Mouse (Mus musculus) testis, postnatal 10 days (tissue): ENCODE measurements around the gene Blcap.

Source experiments
- DNase-seq: peaks from one replicate; pipeline ENCODE4 v3.0.0; 2021; ENCODE audit warnings: low spot score

Gene Blcap

DNA sequence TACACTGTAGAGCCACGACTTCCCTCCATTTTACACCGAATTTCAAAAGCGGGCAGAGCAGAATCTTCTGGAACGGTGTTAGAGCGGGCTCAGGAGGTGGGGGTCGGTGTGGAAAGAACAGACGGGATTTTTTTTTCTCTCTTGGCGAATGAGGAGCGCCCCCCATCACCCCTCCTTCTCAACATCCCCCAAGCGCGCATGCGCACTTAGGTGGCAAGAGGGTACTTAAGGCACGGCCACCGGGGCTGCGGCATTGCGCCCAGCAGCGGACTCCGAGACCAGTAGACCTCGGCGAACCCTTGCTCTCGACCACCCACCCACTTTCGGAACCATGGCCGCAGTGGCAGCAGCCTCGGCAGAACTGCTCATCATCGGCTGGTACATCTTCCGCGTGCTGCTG, 11.2 kb downstream of the Blcap start, which contains the start of gene Nnat:
Gene Nnat (plus strand): TSS at position 221 of the 400 bp plus-strand sequence.
- DNase-seq: peak; percentile 59

- DNase-seq: no peak
Observed at GRCm38 (mm10) chr2:157559440-157559839, 11.6 kb downstream of the Blcap start.

DNA sequence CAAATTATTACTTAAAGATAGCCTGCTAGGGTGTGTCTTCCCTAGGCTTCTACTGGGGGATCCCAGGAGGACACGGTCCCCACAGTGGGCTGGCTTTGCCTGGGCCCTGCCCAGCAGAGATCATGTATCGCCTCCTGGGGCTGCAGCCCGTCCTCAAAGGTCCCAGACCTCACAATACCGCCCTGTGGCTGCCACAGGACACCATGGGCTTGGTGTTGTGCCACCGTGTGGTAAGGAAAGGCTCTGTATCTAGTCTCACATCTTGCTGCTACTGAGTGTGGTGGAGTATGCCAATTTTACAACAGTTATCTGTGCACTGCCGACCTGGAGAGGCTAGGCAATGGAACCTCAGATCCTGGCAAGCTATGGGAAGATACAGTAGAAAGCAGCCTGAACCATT, 12.6 kb downstream of the Blcap start:
- no peak for DNase-seq

- no peak for DNase-seq
Observed at GRCm38 (mm10) chr2:157558051-157558450, 13.0 kb downstream of the Blcap start.

- no peak for DNase-seq
Observed at GRCm38 (mm10) chr2:157556074-157556698, 14.9 kb downstream of the Blcap start.

- DNase-seq: no peak
Observed at GRCm38 (mm10) chr2:157552158-157552886, 18.8 kb downstream of the Blcap start.

GRCm38 (mm10) chr2:157550292-157550691, 20.8 kb downstream of the Blcap start:
- no peak for DNase-seq

DNA sequence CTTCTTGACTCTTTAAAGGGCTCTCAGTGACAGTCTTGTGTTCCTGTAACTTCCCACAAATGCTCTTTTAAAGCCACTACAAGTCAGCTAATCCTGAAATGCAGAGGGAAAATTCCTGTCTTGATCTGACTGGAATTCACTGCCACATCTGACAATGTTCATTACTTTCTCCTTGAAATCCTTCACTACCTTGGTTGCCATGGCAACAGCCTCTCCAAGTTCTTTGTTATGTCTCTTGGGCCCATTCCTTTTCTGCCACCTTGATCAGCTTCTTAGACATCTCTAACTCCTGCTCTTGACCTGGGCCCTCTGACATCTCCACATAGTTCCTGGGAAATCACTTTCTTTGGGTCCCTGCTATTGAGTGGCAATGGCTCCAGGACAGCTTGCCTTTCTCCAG, 24.4 kb downstream of the Blcap start:
- no peak for DNase-seq

GRCm38 (mm10) chr2:157544333-157544888, 26.7 kb downstream of the Blcap start:
- no peak for DNase-seq

- no peak for DNase-seq
Observed at GRCm38 (mm10) chr2:157542415-157542814, 28.7 kb downstream of the Blcap start.

DNA sequence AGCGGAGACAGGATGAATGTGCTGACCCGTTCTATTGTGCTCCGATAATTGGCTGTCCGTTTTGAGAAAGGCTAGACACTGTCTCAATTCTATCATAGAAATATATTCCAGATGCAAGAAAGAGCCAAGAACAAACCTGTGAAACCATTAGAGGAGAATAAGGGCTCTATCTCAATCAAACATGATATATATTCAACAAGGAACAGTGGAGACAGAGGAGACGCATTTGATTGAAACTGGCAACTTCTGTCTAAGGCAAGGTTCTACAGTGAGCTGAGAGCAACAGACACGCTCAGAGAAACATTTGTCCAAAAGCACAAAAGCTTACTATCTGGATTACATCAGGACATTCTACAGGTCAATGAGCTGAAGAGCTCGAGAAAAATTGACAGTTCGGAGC, 29.4 kb downstream of the Blcap start:
- DNase-seq: no peak

GRCm38 (mm10) chr2:157540953-157541569, 30.0 kb downstream of the Blcap start:
- no peak for DNase-seq

DNA sequence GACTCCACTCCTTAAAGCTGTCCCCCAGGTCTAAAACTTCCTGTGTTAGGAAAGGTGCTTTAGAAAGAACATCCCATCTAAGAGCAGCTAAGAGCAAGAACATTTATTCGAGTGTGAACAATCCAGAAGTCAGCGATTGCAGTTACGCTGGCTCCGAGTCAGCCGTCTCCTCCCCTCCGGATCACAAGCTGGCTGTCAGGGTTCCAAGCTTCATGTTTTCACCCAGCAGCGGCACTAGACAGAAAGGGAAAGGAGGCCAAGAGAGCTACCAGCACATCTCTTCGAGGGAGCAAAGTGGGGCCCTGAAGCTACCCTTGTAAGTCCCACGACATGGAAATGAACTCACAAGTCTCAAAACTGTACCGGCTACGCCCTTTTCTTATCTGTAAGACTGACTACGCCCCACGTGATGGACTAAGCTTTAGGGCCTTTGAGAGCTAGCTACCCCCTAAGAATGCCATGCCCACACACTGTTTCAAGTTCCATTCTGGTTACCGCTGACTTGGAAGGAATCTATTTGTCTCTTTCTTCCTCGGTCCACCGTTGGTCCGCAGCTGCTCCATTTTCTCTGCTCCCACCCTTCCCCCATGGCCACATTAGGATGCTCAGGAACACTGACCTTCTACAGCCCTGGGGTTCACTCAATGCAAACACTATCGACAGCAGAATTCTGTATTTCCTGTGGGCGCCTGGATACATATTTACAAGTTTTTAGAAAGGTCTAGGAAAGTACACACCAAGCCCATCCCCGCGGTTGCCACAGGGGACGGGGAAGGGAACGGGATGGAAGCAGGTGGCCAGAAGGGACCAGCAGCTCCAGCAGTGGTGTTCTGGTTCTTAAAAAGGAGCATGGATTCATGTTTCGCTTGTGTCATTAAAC, 30.8 kb downstream of the Blcap start:
- no peak for DNase-seq

DNA sequence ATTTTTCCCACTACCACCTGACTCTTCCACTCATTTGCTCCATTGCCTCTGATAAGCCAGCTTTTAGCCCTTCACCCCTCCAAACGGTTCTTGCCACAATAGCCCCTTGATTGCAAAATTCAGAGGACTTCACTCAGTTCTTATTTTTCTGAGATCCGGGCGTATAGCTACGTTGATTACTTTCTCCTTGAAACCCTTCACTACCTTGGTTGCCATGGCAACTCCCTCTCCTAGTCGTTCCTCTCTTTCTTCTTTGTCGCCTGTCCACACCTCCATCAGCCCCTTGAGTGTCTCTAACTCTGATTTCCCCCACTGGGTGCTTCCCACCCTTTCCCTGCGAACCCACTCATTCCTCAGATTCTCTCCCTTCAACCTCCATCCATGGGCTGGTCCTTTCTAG, 34.0 kb downstream of the Blcap start:
- DNase-seq: no peak

DNA sequence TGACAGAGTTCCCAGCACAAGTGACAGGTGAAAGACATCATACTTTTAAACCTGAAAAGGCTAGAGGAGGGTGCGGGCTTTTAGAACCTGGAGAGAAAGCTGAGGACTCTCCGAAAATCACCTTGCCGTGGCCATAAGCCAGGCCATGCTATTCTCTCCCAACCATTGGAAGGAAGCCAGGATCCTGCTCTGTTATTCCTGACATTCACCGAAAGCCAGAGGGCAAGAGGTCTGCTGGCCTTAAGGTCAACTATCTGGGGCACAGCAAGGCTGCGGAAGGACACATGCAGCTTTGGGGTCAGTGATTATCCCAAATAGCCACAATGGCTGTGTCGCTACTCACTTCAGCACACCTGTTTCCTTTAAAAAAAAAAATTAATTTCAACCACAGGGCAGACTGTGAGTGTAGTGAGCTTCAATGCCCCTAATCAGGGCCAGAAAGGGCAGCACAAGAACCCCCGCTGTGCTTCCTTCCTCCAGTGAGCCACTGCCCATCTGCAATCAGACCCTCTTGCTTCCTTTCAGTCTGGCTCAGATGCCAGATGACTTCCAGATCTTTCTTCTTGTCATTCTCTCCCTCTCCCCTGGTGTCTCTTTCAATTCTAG, 34.5 kb downstream of the Blcap start:
- DNase-seq: no peak

DNA sequence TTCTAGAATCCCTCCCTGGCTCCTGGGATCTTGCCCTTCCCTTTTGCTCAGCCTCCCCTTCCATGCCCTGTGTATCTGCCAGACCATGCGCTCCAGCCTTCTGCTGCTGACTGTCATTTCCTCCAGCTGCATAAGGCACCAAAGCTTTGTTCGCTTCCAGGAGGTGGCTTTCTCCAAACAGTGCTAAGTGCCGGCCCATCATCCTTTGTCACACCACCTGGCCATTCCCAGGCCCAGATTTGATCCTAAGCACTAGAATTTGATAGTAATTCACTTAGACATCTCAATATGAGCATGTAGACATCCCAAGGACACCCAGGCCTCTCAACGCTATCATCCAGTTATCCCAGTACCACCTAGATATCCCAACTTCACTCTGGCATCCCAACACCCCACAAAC, 36.9 kb downstream of the Blcap start:
- DNase-seq: no peak

DNA sequence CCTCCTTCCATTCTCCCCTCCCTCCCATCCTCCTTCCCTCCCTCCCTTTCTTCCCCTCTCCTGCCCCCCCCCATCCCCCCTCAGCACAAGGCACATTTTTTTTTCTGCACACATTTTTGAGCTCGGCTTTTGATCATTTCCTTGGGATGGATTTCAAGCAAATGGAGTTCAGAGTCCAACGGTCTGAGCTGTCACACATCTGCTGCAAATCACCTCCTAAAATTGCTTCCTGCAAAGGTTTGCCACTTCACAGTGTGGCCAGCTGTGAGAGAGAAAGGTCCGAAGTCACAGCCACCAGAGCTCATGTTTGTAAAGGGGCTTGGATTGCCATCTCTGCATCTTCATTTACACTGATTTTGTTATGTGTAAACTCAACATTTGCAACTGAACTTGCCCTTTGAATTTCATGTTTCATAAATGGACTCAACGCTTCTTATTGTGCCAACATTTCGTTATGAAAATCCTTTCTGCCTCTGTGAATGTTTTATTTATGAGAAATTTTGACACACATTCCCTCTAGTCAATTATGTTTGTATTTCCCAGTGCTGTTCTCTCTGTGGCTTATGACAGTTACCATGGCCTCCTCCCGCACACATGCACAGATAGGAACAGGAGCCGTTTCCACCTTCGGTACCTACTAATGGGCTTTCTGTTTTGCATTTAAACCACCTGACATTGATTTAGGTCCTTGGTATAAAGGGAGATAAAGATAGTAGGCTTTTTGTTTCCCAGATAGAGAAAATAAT, 39.2 kb downstream of the Blcap start:
- DNase-seq: no peak

DNA sequence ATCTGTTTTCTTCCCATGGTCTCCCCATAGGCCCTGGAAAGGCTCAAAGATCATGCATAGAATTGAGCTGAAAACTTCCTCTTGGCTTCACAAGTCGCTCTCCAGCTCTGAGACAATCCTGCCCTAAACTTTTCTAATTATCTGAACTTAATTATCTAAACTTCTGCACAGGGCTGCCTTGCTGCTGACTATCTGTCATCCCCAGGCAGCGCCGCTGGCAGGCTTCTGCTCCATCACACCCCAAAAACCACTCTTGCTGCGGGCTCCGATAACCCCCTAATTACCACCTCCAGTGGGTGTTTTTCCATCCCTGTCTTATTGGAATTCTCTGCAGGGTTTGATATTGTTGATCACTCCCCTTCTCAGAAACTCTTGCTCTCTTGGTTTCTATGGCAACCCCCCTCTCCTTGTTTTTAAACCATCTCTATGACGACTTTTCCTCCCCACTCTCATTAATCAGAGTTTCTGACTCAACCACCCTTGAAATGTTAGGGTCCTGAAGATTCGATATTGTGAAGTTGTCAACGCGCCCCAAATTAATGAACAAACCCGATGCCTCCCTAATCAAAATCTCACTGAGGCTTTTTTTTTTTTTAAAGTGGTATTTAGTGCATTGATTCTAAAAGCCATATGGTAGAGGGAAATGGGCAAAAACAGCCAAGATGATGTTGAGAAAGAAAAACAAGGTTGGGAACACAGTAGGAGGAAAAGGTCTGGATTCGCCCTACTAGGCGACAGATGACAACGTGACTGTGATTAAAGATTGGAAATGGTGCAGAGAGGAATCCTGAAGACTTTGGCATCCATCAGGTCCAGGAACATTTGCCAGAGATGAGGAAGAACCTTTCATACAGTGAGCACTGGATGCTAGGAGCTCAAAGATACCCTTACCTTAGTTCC, 40.8 kb downstream of the Blcap start:
- DNase-seq: no peak

DNA sequence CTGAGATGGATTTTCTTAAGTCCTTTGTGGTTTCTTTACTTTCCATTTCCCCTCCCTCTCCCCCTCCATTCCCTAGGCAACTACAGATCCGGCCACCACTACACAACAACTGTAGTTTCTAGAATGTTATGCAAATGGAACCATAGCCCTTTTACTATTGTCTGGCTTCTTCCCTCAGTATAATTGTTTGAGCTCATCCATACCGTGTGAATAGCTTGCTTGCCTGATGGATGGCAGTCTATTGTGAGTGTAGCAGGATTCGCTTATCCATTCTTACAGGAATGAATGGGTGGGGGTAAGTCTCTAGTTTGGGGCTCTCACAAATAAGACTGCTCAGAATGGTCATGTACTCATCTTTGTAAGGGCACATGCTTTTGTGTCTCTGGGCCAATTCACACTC, 48.5 kb downstream of the Blcap start:
- DNase-seq: no peak

- no peak for DNase-seq
Observed at GRCm38 (mm10) chr2:157520496-157520895, 50.6 kb downstream of the Blcap start.
